Mouse (Mus musculus) layer of hippocampus, postnatal 25 days (tissue): Measurements from ENCODE around the gene Mllt11. TPM values are rescaled to one million over a fixed set of nuclear protein-coding genes. Genes with fewer than 3 reads are reported as not detected.
A peak's percentile ranks its signal among the peaks of the same experiment; 100 is the strongest.

Source experiments
- DNase-seq, 2 experiments: peaks; one replicate each; pipeline ENCODE4 v3.0.0; 2022; ENCODE audit warnings: mixed read lengths in 2 of 2, low spot score in 1 of 2; ENCODE audit errors: extremely low spot score in 1 of 2
- total RNA-seq, 2 experiments: library from RNA; stranded (reverse); gene quantifications; 2 replicates each; pipeline ENCODE4 v1.2.3; 2021

The Mllt11 gene
- total RNA-seq, 2 experiments from 2014 or later, result 350 to 366 TPM

DNA sequence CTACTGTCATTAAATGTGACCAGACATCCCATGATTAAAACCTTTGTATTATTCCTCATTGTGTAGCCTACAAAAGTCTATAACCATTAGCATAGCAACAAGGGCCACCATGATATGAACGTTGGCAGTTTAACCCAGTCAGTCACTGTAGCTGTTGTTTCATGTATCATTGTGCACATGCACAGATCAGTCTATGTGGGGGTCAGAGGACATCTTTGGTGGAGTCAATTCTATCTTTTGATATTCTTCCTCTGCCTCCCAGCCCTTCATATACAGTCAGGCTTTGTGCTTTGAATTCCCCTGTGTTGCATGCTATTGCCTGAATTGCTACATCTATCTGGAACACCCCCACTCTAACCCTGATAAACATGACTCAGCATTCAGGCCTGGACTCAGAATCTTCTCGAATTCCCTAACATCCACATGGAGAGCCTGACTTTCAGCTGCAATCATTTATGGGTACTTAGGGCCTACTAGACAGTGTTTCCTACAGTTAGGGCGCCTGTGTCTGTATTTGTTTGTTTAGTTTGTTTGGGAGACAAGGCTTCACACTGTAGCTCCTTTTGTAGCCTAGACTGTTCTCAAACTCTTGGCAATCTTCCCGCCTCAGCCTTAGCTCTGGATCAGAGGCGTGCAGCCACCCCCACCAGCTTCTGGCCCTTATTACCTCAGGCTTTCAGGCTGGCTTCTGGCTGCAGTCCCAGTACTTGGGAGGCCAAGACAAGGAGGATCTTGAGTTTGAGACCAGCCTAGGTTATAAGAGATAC lies 14.7 kb upstream of the Mllt11 start:
- peak in 1 of 2 experiments; percentile 40 for DNase-seq

DNA sequence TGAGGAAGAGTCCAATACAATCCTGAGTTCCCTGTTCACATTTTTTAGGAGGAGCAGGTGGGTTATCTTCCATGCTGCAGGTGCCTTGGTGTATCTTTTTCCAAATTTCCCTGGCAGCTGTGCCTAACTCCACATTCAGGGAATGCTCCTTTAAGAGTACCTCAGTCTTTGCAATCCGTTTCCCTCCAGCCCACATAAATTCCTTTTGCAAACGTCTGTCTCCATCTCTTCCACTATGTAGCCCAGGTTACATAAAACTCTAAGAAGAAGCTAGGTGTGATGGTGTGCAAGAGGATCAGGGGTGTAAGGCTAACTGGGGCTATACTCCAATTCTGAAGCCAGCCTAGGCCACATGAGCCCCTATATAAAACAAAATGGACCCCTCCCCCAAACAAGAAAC lies 11.1 kb upstream of the Mllt11 start:
- no peak for DNase-seq

DNA sequence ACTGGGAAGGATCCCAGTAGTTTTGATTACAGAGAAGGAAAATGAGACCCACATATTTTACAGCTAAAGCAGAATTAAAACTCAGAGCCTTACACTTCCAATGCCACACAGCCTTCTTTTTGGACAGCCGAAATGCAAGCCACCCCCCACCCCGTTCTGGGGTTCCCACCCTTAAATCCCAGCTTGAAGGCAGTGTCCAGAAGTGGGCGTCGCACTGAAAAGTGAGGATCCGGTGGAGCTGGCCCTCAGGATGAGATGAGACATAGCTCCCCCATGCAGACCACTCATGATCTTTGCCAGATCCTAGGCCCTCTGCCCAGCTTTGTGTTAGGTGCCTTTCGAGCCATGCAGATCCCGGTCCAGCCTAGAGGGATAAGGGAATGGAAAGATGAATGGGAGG lies 9.5 kb upstream of the Mllt11 start, which contains the start of gene Gm128:
Gene Gm128, minus strand, starts transcription at position 101 of the 400 bp plus-strand sequence.
- no peak for DNase-seq

DNA sequence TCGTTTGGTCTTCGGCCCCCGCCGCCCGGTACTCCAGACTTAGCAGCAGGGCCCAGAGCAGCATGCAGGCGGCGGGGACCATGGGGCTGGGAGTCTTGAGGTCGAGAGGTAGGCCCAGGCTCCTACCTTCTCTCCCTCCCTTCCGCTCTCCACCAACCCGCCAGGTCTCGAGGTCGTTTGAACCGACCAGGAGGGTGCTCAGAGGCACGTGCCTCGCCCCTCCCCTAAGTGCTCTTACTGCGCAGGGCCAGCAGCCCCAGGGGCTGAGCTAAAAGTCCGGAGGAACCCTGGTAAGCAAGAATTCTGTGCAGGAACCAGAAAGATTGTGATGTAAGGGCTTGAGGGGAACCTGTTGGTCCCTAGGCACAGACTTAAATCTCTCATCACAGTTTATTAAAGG lies 8.9 kb upstream of the Mllt11 start:
- no peak for DNase-seq

DNA sequence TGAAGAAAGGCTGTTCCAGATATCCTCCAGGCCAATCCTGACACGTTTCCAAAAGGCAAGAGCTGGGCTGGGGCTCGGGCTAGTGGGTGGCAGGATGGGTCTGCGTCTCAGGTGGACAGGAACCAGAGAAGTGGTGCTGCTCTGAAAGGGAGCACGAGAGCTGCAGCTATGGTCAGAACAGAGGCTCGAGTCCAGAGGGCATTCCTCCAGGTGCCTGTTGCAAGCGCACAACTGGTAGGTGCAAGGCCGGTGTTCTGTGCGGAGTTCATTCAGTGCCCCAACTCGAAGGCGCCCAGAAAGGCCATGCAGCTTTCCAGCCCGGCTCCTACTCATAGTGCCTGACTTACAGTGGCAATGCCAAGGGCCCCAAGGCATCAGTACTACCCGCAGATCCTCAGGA lies 8.0 kb upstream of the Mllt11 start:
- DNase-seq, result no peak

DNA sequence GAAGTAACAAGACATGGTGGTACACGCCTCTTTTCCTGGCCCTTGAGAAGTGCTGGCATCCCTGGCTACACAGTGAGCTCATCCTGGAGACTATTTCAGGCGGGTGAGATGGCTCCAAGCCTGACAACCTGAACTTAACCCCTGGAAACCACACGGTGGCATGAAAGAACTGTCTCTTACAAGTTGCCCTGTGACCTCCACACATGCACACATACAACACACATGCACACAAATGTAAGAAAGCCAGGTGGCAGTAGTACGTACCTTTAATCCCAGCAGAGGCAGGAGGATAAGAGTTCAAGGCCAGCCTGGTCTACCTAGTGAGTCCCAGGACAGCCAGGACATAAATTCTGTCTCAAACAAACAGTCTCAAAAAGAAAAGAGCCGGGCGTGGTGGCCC lies 7.1 kb upstream of the Mllt11 start:
- DNase-seq, result no peak

DNA sequence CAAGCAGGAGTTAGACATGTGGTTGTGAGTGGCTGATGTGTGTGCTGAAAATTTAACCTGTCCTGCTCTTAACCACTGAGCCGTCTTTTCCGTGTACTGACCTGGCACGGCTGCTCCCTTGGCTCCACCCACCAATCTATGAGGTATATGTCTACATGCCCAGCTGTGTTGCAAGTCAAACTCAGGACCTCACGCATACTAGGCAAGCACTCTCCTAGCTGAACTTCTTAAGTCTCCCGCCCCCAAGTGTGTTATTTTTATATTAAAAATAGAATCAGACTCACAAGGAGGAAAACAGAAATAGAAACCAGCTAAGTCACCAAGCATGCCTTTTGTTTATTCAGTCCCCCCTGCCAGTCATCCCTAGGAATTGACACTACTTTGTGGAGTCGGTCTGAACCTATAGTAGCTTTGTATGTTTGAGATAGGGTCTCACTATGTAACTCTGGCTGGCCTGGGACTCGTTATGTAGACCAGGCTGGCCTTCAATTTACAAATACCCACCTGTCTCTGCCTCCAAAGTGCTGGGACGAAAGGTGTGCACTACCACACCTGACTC lies 5.6 kb upstream of the Mllt11 start:
- DNase-seq, result no peak

DNA sequence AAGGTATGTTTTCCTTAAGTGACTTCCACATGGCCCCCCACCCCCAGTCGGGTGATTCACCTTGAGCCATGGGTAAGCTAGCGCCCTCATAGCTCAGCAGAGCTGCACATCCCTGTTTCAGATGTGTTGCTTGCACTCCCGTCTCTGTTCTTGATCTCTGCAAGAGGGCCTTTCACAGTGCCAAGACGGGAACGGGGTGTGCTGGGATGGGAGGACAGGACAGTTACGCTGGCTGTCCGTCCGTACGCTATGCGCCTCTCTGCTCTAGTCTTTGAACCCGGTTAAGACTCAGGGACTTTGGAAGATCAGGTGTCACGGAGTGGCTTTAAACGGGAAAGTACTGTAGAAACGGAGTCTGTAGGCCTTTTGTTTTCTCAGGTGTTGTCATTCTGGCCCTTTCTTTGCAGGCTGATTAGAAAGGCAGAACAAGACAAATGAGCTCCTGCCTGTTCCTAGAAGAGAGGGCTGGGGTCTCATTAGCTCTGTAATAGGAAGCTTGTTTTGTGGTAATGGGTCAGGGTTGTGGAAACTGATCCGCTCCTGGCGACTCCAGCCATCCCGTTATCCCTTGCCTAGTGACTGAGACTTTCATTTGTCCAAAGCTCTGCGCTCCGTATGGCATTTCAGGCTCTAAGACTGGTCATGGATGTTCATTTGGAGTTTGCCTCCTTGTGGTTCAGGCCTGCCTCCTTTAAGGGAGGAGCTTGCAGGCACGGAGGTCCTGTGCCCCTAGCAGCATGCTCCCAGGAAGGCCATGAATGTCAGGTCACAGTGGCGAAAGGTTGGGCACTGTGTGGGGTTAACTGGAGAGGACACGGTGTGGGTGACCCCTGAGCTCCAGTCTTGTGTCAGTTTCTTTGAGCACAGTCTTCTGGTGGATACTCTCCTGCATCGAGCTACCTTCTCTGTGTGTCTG lies 3.7 kb upstream of the Mllt11 start:
- no peak for DNase-seq

DNA sequence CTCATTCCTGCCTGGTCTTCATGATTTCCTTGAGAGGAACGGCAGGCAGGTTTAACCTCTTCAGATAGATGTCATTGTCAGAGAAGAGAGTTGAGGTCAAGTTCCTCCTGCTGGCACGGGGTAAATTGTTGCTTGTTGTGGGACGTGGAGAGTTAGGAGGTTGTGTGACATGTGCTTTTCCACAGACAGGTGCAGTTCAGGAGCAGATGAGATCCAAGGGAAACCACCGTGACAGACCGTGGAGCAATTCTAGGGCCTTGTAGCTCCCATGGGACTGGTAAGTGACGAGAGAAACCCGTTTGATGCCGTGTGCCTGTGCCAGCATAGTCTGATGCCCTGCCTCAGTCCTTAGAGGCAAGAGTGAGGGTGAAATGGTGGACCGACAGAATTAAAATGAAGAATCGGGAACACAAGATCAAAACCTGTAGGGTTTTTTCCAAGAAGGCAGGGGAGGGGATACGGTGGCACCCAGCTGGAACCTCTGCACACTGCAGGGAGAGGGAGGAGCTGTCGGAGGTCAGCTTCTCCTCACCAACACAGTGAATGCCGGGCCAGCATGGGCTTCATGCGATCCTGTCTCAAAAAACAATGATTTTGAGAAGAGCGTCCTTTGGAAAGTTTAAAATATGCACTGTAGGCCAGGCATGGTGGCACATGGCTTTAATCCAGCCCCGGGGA lies 1.5 kb upstream of the Mllt11 start:
- DNase-seq, result no peak

DNA sequence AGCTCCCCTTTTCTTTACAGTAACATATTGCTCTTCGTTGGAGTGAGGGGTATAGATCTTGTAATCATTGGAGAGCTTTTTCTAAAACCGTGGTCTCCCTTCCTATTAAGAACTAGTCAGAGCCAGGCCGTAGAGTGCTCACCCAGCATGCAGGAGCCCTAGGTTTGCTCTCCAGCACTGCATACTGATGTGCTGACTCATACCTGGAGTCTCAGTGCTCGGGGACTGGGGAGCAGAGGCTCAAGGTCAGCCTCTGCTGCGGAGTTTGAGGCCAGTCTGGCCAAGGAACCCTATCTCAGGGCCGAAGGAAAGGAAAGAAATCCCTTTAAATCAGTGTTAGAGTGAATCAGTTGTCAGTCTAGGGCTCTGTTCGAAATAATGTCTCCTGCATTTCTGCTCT lies 800 bp upstream of the Mllt11 start:
- DNase-seq, result no peak

DNA sequence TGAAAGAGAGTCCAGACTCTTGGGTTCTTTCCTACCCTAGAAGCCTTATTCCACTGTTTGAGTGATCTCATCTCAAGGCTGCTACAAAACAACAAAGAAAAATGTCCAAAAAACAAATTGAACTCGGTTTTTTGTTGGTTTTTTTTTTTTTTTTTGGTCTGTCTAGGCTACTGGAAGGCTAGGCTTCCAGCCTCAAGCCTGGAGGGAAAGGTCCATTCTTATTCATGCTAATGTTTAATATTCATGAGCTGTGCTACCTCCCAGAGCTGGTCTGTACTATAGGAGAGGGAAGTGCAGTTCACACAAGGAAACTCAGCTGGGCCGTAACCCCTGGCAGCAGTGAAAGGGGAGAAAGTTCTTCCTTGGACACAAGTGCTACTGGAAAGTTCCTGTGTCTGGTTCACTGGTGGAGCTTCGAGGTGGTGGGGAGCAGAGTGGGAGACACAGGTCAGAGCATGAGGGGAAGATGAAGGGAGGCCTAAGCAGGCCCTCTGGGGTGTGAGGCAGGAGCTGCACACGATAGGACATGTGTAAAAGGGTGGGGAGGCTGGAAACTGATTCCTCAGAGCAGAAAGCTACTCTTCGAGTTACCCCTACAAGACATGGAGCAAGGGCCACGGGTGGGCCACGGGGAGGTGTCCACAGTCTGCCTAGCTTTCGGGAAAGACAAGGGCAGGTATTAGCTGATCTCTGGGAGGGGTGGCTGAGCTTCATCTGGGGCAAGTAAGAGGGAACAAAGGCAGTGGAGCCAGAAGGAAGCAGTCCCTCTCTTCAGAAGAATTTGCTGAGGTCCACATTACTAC lies 1.3 kb downstream of the Mllt11 start:
- no peak for DNase-seq

DNA sequence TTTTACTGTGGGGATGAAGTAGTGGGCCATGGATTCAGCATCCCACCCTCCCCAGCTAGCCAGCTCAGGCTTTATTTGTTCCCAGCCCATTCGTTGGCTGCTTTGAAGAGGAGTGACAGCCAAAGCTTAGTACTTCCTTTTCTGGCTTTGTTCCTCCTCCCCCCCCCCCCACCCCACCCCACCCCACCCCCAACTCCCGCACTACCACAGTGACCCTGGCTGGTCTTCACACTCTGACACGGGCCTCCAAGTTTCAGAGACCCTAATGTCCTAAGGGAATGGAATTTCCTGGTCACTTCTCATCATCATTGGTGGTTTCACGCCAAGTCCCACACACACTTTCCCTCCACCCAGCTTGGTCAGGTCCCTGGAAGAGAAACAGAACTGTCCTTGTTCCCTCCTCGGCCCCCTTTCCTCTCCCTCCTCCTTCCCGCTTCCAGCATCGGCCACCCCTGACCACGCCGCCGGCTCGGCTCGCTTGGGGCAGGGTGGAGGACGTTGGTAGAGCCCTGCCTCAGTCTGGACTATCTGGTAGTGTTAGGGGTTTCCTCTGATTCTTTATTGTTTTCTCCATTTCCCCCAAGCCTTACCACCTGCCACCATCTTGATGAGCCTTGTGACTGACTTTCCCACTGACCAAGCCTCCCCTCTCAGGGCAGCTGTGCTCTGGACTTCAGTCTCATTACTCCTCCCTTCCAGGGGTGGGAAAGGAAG lies 2.0 kb downstream of the Mllt11 start:
- peak; percentile 36 to 40 for DNase-seq

DNA sequence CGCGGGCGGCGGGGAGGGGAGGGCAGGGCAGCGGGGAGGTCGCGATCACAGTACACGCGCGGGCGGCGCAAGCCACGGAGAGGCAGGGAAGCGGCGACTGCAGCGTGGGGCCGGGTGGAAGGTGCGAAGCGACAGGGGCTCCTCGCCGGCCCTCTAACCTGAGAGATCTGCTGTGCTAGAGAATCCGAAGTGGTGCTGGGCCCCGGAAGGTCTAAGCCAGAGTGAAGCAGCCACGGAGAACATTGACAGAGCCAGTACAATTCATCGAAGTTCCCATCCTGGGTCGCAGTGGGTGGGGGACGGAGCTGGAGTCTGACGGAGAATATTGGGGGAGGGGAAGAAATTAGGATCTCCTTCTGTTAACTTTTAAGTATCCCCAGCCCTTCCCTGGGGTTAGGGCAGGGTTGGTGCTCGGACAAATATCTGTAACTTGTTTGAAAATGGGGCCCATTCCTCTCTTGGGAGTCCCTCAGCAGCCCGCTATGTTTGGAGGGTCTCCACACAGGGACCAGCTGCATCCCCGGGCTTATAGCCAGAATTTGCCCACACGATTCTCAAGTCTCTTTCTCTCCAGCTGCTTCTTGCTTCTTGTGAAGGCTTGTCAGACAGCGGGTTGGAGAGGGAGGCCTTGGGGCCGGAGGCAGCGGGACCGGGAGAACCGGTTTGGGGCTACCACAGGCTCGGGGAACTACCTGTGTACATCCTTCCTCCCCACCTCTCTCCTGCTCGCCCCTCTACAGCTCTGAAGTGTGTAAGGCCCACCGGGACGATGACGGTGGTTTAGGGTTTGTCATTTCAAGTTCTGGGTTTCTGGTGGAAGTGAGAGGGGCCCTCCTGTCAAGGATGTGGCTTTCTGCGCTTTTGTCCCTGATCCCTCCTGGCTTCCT lies 2.8 kb downstream of the Mllt11 start:
- peak; percentile 43 to 48 for DNase-seq

DNA sequence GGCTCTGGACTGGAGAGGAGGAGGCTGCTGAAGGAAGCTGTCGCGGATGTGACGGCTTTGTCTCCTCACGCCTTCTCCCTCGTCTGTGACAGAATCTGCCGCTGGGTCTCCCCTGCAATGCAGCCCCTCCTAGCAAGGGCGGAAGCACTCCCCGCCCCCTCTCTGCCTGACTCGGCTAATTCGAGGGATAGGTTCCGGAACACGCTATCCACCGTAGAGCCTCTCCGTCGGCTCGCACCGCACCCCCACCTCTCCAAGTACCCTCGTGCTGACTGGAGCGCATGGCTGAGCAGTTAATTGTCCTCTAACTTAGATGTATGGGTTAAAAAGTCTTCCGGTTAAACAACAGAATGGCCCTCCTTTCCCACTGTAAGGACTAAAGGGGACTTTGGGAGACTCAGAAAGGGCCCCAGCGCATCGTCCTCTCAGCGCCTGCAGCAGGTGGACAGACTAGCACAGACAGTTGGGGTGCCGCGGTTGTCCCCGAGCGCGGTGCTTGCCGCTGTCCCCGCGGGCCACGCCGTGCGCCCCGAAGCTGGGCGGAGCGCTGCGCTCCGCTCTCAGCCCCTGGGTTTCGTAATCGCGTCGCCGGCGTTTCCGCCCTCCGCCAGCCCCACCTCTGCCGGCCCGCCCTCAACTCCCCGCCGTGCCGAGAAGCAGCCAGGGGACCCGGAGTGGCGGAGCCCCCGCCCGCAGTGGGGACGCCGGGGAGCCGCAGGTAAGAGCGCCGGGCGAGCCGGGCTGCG lies 3.6 kb downstream of the Mllt11 start, which contains the start of gene Cdc42se1:
Gene Cdc42se1, plus strand, starts transcription at position 585 of the 746 bp plus-strand sequence.
- DNase-seq, result peak; percentile 77 to 82

DNA sequence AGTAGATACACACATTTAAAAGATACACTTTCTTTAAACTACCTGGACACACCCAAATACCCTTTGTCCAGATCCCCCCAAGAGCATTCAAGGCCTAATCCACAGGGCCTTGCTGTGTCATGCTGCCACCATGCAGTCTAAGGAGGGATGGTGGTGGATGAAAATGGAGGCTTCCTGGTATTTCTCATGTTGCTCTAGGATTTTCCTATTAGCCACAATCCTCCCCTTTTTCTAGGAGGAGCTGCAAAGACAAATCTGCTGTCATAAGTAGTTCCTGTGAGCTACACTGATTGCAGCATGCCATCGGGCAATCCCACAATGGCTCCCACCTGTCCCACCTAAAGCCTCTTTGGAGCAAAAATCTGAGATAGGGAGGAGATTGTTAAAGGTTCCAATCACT lies 4.8 kb downstream of the Mllt11 start:
- no peak for DNase-seq

DNA sequence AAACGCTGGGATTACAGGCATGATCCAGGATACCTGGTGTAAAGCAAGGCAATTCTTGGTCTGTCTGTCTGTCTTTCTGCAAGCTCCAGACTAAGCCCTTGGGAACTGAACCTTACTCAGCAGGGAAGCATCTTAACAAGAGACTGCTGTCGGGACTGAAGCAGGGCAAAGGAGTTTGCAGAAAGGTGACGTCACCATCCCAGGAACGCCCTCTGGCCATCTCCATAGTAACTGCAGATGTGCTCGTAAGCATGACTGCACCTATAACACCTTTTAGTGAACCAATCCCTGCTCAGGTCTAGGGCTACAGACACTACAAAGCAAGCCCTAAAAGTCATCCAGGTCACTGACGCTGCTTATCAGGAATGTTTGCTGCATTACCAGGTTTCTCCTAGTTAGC lies 7.7 kb downstream of the Mllt11 start:
- no peak for DNase-seq

DNA sequence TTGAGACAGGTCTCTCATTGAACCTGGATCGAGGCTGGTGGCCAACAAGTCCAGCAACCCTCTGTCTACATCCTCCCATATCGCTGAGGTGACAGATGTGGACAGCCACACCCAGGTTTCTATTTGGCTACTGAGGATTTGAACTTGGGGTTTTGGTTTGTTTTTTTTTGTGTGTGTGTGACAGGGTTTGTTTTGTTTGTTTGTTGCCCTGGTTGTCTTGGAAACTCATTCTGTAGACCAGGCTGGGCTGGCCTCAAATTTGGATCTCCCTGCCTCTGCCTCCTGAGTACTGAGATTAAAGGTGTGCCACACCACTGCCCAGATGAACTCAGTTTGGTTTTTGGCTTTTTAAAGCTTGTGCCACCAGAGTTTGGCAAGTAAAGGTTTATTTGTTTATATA lies 8.9 kb downstream of the Mllt11 start:
- no peak for DNase-seq
